In genomic region chr16:6310744-6311678, GRCm38 (mm10) we compare ENCODE assay signal across 16 mouse cellular contexts.
DNase-seq lines count a peak whose midpoint lies in the region; ATAC-seq and TF ChIP-seq lines count a peak whose summit lies in the region.
"Had no signal": no experiment of that assay in that cellular context is flagged by ENCODE, and none has a peak within 500 bp of the region (broad histone marks: within the 10 kb centered on the region; RNA-seq: fewer than 3 reads in every experiment).

No protein-coding gene starts in this region.

- no peak for ATAC-seq in hindbrain, postnatal 0 days
- no peak for ATAC-seq in hindbrain, embryonic 13.5 days (ENCODE audit: low FRiP score)
- ATAC-seq: CD4-positive, CD25-positive, alpha-beta regulatory T cell, adult 4 months; intestine, postnatal 0 days had no signal

- no peak overlapping the region for H3K9ac ChIP-seq in hindbrain, postnatal 0 days (replicated peaks; ENCODE audit: low read length)
- H3K9ac ChIP-seq in hindbrain, embryonic 13.5 days: no peak overlapping the region
- H3K9ac ChIP-seq: embryonic facial prominence, embryonic 12.5 days; liver, embryonic 13.5 days; lung, embryonic 14.5 days; midbrain, embryonic 12.5 days had no signal

- DNase-seq in cerebellum, adult 9-10 months: peak; percentile 46
- no peak for DNase-seq in cerebellum, postnatal 4 days (ENCODE audit: low spot score in 2 of 2)
- DNase-seq in hindbrain, postnatal 0 days (ENCODE audit: low spot score): peak; percentile 30
- peak; percentile 72 for DNase-seq in brain, embryonic 18.5 days (ENCODE audit: low read depth, low spot score)
- peak; percentile 66 for DNase-seq in retina, postnatal 1 day
- no peak for DNase-seq in heart, adult 18-20 months
- DNase-seq: adrenal gland, adult 2 months; kidney, postnatal 36 days; layer of hippocampus, postnatal 36 days; liver, embryonic 13.5 days; lung, embryonic 14.5 days had no signal

- H3K4me3 ChIP-seq in hindbrain, postnatal 0 days (ENCODE audit: low read length): no peak overlapping the region
- no peak overlapping the region for H3K4me3 ChIP-seq in hindbrain, embryonic 13.5 days
- H3K4me3 ChIP-seq: embryonic facial prominence, embryonic 12.5 days; liver, embryonic 13.5 days; midbrain, embryonic 12.5 days had no signal

- no peaks in the 10 kb centered on the region for H3K36me3 ChIP-seq in hindbrain, postnatal 0 days (ENCODE audit: insufficient read depth, low read length)
- no peaks in the 10 kb centered on the region for H3K36me3 ChIP-seq in hindbrain, embryonic 13.5 days
- H3K36me3 ChIP-seq: embryonic facial prominence, embryonic 12.5 days; liver, embryonic 13.5 days; midbrain, embryonic 12.5 days had no signal

- 70% methylated on average over 18 of the region's 18 CpGs for whole genome bisulfite sequencing in hindbrain, postnatal 0 days
- WGBS in hindbrain, embryonic 13.5 days: 78% methylated on average over 18 of the region's 18 CpGs

- no peak for TF ChIP-seq CTCF in hindbrain, postnatal 0 days (IDR thresholded peaks at IDR 0.05; ENCODE audit: low read depth)

- no peaks in the 10 kb centered on the region for H3K27me3 ChIP-seq in hindbrain, postnatal 0 days (ENCODE audit: insufficient read depth, low read length)
- H3K27me3 ChIP-seq in hindbrain, embryonic 13.5 days: no peaks in the 10 kb centered on the region
- H3K27me3 ChIP-seq: embryonic facial prominence, embryonic 12.5 days; liver, embryonic 13.5 days; midbrain, embryonic 12.5 days had no signal

- no peak overlapping the region for H3K27ac ChIP-seq in hindbrain, postnatal 0 days
- H3K27ac ChIP-seq in hindbrain, embryonic 13.5 days: no peak overlapping the region
- H3K27ac ChIP-seq: embryonic facial prominence, embryonic 12.5 days; liver, embryonic 13.5 days; midbrain, embryonic 12.5 days had no signal

- H3K4me2 ChIP-seq in hindbrain, postnatal 0 days (ENCODE audit: low read depth, low read length): no peak overlapping the region
- H3K4me2 ChIP-seq in hindbrain, embryonic 13.5 days: no peak overlapping the region
- H3K4me2 ChIP-seq: embryonic facial prominence, embryonic 12.5 days; liver, embryonic 13.5 days; lung, embryonic 14.5 days; midbrain, embryonic 12.5 days had no signal

- no peaks in the 10 kb centered on the region for H3K4me1 ChIP-seq in hindbrain, postnatal 0 days (ENCODE audit: insufficient read depth, low read length)
- no peaks in the 10 kb centered on the region for H3K4me1 ChIP-seq in hindbrain, embryonic 13.5 days (replicated peaks)
- H3K4me1 ChIP-seq: embryonic facial prominence, embryonic 12.5 days; liver, embryonic 13.5 days; midbrain, embryonic 12.5 days had no signal

- H3K9me3 ChIP-seq in hindbrain, postnatal 0 days (ENCODE audit: low read length): no peaks in the 10 kb centered on the region
- no peaks in the 10 kb centered on the region for H3K9me3 ChIP-seq in hindbrain, embryonic 13.5 days
- H3K9me3 ChIP-seq: embryonic facial prominence, embryonic 12.5 days; liver, embryonic 13.5 days; midbrain, embryonic 12.5 days had no signal

Comparison
In these comparisons a context has a peak if more than half of its experiments do, and no peak if none do; other contexts are left out.
1. DNase-seq: peak in cerebellum, adult 9-10 months (single experiment), hindbrain, postnatal 0 days (single experiment), brain, embryonic 18.5 days (single experiment) and retina, postnatal 1 day (single experiment); none in cerebellum, postnatal 4 days (0 of 2) and heart, adult 18-20 months (0 of 2).